Mouse (Mus musculus) erythroblast, embryonic 14.5 days (primary cell): ENCODE results near the gene Wbp4.

Experiments
- GATA1 ChIP-seq: IDR thresholded peaks from 2 replicates; pipeline ENCODE4 v1.6.1; 2012; ENCODE audit warnings: low read length, inconsistent platforms, mixed read lengths
- TAL1 ChIP-seq: IDR thresholded peaks from 3 replicates; pipeline ENCODE4 v1.6.1; 2012; ENCODE audit warnings: low read length, inconsistent platforms, mixed read lengths

GRCm38 (mm10) chr14:79530761-79531160 lies 49.4 kb upstream of the Wbp4 start:
- TF ChIP-seq TAL1 (no peak), GATA1 (no peak)
